Mouse (Mus musculus): ENCODE measurements around the gene Pard6b. TPM values are rescaled to one million over a fixed set of nuclear protein-coding genes. Genes with fewer than 3 reads are reported as not detected.
"Not testable (repeated sequence)": the region's sequence is repeated elsewhere in the genome, so short reads cannot be mapped to it uniquely, and the experiment has no call there.

The Pard6b gene
- total RNA-seq (2022) = 1 to 10 TPM; 2.3 to 2.9 (median 2.5) TPM

DNA sequence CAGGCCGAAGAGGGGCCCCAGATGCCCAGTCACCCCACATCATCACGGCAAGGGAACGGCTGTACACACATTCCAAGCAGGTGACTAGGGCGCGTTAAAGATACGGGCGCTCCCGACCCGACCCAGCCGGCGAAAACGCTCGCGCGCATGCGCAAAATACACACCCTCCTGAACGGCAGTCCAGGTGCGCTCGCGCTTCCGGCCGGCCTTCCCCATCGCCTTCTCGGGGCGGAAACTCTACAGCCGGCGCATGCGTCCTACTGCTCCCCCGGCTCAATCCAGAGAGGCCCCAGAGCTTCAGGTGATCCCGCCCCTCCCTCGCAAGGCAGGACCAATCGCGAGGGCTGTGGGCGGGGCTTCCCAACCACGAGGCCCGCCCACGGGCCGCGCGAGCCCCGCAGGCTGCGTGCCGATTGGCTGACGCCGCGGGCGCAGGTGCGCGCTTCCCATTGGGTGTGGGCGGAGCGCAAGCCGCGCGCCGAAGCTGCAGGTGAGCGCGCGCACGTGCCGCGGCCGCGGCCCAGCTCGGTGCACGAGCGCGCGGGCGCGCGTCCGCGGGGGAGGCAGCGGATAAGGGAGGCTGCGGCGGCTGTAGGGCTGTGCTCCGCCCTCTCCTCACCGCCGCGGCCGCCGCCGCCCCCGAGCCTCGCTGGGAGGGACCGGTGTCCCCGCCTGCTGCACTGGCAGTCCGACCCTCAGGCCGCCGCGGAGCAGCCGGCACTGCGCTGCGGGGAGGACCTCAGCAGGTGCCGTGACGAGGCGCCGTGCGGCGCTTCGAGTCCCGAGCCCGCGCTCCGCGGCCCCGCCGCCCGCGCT is at the start of gene Pard6b:
Gene Pard6b (plus strand): TSS at position 574 of the 816 bp plus-strand sequence.
- DNase-seq (ENCODE audit: low spot score) = peak; percentile 85

DNA sequence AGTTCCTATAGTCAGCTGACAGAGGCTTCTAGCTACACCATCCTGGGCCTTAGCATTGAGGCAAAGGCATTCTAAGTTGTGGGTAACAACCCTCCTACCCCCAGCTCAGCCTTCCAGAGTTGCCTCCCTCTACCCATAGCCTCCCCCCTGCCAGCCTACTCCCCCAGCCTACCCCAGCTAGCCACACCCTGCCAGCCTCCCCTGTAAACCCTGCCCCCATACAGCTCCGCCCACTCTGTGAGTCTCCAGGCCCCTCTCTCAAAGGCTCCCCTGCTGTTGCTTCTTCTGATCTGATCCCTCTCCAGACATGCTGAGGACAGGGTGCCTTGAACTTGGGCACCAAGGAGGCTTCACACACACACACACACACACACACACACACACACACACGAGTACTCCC is 49.0 kb upstream of the Pard6b start:
- DNase-seq (ENCODE audit: low spot score) = no peak

DNA sequence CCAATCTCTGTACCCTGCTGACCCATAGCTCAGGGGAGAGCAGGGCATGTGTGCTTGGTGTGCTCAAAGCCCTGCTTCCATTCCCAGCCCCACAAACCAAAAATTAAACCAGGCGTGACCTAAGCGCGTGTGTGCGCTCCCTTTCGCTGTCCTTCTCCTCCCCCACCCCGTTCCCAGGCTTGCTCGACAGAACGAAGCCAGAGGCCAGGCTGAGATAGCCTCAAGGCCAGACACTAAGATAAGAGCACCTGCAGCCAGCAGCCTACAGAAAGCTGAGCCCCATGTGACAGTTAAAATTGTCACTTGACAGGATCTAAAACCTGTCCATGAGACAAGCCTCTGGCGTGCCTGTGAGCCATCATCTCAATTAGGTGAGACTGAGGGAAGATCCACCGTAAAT is 46.9 kb upstream of the Pard6b start:
- DNase-seq (ENCODE audit: low spot score) = no peak

DNA sequence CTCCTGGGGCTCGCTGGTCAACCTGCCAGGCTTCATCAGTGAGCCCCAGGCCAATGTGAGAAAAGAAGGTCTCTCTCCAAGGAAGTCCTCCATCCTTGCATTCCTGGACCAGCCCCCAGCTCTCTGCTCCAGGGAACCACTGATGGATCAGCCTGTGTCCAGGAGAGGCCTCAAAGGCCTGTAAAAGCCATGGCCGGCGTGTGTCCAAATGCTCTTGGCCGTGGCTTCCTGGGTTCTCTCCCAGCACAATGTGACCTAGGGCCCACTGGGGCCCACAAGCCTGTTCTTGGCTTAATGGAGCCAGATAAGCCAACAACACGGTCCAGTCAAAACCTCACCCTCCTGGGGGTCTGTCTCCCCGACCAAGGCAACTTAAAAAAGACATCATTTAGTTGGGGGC is 44.9 kb upstream of the Pard6b start:
- no peak for DNase-seq (ENCODE audit: low spot score)

DNA sequence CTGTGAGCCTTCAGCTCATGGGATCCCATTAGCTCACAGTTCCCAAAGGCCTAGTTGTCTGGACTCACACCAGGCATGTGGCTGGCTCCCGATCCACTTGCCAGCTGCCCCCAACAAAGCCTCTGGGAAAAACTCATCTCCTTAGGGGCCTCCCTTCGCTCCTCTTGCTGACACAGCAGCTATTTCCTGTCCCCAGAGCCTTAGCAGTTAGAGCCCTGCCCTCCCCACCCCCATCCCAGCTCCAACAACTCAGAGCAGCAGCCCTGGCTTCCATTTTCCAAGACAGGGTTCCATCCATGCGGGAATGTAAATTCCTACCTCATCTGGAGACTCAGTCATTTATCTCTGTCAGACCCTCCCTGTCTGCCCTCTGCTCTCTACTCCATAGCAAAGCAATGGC is 43.7 kb upstream of the Pard6b start:
- DNase-seq (ENCODE audit: low spot score) = no peak

DNA sequence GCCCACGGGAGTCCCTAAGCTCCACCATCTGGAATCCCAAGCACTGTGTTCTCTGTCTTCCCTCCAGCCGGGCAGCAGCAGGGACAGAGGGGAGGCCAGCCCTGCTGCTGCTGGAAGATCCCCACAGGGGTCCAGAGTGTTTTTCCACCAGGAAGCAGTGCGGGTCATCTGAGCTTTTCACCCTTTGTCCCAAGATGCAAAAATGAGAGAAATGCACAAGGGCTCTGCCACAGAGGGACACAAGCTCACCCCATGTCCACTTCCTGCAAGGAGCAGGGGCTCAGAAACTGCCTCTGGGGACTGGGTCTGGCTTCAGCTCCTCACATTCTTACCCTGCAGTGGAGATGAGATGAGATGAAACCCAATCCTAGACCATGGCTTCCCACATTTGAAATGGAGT is 40.1 kb upstream of the Pard6b start:
- no peak for DNase-seq (ENCODE audit: low spot score)

DNA sequence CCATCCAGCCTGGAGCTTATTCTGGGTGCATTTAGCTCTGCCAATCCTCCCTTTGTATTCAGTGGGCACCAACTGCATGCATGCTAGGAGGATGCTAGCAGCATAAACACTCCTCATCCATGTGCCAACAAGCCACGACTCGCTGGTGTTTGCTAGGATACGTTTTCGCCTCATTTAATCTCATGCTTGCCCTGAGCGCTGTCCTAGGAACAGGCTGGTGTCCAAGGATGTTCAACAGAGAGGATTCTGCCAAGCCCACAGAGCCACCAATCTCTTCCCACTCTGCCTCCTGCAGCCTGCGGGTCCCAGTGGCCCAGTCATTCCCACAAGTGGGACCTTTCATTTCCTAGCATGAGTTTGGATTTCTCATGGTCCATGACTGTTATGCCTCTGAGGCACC is 38.8 kb upstream of the Pard6b start:
- no peak for DNase-seq (ENCODE audit: low spot score)

DNA sequence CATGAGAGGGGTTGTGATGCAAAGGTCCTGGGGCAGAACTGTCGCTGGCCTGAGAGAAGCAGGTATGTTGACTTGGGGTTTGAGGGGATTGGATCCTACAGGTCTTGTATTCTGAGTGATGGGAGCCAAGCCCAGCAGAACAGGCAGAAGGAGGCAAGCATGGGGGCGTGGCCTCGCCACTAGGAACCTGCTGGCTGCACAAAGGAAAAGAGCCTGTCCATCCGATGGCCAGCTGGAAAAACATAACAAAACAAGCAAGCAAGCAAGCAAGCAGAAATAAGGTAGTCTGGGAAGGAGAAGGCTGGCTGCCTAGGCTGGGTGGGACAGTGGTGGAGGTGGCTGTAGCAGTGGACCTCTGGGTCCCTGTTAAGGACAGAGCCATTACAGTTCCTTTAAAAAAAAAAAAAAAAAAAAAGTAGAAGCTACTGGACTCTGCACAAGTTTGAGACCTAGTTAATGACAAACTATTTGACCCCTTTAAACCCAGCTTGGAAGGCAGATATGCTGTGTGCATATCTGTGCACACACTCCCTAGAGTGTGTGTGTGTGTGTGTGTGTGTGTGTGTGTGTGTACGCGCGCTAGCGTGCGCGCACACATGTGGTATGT is 36.0 kb upstream of the Pard6b start:
- DNase-seq (ENCODE audit: low spot score) = no peak

DNA sequence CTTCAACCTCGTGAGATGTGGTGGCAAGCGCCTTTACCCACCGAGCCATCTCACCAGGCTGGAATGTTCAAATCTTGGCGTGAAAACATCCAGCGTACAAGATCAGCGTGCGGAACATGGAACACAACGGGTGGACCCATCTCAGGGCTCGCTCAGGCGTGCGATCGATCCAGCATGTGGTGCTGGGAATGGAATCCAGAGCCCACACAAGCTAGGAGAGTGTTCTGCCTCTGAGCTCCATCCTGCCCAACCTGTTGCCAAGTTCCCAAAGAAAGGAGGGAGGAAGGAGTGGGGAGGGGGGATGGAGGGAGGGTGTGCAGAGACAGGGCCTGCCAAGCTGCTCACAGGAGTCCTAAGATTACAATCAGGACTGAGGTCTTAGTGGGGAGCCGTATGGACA is 35.4 kb upstream of the Pard6b start:
- no peak for DNase-seq (ENCODE audit: low spot score)

DNA sequence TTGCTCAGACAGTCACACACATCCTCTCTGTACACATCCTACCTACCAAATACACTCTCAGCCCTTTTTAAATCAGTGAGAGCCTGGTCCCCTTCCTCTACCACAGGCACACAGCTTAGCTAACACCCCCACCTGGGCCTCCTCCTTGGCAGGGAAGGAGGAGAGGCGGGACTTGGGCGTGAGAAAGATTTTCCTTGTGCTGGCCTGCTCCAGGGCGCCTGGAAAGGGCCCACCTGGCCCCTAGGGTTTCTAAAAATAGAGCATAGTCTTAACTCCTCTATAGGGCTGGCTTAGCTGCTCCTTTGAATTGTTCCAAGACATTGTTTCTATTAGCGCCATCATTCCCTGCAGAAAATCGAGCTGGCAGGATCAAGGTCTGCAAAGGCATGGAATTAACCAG is 35.0 kb upstream of the Pard6b start:
- no peak for DNase-seq (ENCODE audit: low spot score)

DNA sequence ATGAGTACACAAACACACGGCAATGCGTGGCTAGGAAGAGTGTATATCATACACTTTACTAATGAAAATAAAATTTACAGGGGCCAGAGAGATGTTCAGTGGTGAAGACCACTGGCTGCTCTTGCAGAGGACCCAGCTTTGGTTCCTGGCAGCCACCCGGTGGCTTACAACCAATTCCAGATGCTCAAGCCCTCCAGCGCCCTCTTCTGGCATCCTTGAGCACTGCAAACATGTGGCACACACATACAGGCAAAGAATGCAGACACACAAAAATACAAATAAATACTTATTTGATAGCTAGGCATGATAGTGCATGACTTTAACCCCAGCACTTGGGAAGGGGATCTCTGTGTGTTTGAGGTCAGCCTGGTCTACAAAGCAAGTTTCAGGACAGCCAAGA is 34.3 kb upstream of the Pard6b start:
- DNase-seq (ENCODE audit: low spot score) = no peak

DNA sequence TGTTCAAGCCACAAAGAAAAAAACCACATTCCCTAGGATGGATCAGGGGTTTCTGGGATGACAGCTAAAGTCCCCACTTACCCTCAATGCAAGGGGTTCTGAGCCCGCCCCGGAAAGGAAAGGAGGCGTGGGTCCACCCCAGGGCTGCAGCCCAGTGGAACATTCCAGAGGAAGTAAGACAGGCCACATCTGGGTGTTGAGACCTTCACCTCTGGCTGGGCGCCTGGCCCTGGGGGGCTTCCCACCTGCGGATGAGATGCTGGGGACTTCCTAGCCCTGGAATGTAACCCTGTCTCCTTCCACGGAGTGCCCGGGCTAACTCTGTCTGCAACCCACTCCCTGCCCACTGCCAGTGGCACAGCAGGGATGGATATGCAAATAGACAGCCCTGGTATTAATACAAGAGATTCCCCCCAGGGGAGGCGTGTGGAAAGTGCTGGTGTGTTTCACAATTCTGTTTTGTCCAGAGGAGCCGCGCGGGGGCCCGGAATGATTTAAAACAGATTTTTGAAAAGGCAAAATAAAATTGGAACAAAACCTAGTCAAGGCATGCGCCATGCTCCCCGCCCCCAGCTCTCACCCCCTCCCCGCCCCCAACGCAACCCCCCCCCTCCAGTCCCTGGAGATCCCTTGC is 31.7 kb upstream of the Pard6b start:
- no peak for DNase-seq (ENCODE audit: low spot score)

DNA sequence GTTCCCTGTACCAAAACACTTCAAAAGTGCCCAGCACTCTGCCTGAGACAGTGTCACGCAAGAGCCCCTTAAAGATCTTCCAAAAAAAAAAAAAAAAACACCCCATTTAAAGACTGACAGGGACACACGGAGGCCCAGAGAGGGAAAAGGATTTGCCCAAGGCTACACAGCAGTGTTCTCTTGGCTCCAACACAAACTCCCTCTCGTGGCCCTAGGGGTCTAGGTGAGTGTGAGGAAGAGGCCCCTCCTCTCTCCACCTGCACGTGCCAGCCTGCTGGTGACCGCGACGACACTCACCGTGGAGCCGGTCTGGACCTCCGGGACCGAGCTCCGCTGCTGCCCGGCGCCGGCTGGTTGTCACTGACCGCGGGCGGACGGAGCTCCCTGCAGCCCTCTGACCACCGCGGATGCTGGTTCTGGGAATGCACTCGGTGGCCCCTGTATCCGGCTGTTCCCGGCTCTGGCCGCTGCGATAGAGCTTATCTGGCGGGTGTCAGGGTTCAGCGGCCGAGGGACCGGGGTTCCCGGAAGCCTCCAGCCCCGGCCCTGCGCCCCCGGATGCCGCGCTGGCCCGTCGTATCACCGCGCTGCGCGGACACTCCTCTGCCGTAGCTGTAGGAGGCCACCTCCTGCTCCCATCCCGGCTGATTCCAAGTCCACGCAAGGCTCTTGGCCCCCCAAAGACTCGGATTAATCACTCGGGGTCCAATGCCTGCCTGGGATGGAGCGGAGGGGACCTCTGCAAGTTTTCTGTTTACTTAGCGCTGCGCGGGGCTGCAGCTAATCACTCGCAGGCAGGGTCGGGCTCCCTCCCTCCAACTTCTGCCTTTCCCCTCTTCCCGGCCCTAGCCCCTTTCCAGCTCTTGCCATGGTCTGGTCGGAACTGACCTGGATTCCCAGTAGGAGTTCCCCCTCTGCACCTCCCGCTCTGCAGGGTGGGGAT is 30.5 kb upstream of the Pard6b start:
- no peak for DNase-seq (ENCODE audit: low spot score)

DNA sequence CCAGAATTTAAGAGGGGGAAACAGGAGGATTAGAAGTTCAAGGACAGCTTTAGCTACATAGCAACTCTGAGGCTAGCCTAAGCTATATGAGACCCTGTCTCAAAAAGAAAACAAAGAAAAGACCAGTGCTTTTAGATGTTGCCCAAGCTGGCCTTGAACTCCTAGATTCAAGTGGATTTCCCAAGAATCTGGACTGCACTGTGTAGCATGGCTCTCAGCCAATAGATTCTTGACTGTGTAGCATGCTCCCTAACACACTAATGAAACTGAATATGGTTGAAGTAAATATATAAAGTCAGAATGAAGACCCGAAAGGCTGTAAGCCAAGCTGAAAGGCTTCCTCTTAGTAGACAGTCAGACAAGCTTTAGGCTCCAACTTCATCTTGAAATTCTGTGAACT is 28.6 kb upstream of the Pard6b start:
- no peak for DNase-seq (ENCODE audit: low spot score)

DNA sequence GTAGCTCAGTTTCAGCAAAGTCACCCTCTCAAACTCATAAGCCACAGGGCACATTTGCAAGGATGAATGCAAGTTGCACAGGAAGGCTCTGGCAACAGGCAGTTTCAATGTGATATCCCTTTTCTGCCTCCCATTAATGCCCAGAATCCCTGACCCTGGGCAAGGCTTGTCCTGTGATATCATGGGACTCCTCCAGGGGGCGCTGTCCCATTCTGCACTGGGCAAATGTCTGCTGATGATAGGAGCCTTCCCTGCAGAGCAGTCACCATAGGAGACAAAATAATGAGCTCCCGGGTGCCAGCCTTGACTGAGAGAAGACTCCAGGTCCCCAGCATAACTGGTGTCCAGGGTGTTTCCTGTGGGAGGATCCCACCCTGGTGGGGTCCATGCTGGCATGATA is 28.1 kb upstream of the Pard6b start:
- DNase-seq (ENCODE audit: low spot score) = no peak

DNA sequence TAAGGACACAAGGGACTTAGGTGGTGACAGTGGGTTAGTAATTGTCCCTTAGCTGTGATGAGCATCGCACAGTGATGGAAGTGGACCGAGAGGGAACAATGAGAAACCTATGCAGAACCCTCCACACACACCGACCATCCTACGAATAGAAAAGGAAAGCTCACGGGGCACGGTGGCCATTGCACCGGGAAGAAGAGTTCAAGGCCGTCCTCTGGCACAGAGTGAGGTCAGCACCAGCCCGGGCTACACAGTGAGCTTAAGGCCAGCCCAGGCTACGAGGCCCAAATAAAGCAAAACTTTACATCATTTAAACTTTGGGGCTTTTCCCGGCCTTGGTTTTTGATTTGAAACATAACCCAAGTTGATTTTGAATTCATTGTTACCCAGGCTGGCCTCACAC is 26.7 kb upstream of the Pard6b start:
- no peak for DNase-seq (ENCODE audit: low spot score)

DNA sequence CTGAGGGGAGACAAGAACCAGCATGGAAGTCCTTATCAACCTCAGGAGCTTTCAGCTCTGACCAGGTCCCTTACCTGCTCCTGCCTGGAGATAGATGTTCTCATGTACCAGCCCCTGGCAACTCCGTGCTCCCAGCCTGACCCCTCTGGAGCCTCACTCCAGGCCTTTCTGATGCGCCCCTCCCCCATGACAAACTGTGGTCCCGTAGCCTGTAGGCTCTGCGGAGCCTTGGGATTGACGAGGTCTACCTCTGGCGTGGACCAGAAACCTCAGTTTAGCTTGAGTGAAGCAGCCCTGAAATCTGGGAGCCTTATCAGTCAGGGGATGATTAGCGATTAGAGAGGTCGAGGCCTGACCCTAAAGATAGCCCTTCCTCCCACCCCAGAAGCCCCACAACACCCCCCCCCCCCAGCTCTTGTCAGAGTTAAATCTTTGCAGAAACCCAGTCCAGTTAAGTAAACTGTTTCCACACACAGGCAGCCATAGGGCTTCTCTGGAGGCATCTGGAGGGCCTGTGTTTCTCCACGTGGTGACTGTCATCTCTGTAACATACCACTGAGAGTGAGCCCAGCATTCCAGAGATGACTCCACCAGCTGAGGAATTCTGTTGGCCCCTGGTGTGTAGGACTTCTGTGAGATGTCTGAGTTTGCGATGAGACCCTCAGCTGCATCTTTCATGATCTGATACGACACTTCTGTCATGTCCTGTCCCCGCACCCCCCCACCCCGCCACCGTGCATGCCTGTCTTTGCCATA is 24.7 kb upstream of the Pard6b start:
- DNase-seq (ENCODE audit: low spot score) = no peak

DNA sequence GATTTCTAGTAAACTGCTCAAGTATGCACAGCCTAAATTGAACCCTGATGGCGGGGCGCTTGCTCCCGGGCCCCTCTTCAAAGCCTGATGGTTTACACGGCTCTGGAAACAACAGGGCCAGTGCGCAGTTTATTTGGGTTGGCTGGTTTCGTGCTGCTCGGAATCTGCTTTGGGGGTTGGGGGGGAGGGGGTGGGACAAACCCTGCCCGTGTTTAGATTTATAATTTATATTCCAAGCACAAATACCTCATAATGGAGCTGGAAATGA is 24.2 kb upstream of the Pard6b start:
- DNase-seq (ENCODE audit: low spot score) = no peak

DNA sequence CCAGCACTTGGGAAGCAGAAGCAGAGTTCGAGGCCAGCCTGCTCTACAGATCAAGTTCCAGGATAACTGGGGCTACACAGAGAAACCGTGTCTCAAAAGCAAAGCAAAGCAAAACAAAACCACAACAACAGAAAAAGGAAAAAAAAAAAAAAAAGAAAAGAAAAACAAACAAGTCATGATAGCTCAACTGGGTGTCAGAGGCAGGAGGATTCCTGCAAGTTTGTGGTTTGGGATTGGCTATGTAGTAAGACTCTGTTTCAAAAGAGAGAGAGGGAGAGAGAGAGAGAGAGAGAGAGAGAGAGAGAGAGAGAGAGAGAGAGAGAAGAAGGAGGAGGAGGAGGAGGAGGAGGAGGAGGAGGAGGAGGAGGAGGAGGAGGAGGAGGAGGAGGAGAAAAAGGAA is 22.9 kb upstream of the Pard6b start:
- DNase-seq (ENCODE audit: low spot score) = not testable (repeated sequence)

DNA sequence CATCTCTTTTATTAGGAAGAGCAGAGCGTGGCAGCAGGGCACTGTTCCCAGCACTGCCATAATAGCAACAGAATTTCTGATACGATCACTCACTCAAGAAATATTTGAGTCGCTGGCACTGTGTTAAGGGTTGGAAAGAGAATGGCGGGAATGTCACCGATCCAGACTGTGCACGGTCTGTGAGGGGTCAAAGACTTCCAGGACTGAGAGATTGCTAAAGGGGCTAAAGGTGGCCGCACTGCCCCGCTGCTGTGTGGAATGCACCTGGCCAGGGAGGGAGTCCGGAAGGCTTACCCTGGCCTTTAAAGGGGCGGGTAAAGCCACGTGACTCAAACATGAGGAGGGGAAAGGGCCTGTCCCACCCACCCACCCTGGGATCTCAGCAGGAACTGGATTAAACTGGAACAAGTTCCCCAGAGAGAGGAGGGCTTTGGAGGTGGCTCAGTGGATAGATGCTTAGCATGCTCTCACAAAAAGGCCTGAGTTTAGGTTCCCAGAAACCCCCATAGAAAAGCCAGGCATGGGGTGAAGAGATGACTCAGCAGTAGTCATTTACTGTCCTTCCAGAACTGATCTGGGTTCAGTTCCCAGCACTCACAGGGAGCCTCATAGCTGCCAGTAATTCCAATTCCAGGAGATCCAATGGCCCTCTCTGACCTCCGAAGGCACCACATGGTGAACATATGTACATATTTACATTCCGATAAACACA is 22.2 kb upstream of the Pard6b start:
- DNase-seq (ENCODE audit: low spot score) = no peak
